Comparison of ENCODE assay signal across 19 mouse cellular contexts in genomic region chr13:25067183-25067582, GRCm38 (mm10). TPM values are rescaled to one million over a fixed set of nuclear protein-coding genes. Genes with fewer than 3 reads are reported as not detected.
"Had no signal": no experiment of that assay in that cellular context is flagged by ENCODE, and none has a peak within 500 bp of the region (broad histone marks: within the 10 kb centered on the region; RNA-seq: fewer than 3 reads in every experiment).

No protein-coding gene starts in this region.

- H3K27ac ChIP-seq: midbrain, embryonic 10.5 days; midbrain, embryonic 13.5 days; midbrain, embryonic 15.5 days; neural tube, embryonic 13.5 days; neural tube, embryonic 15.5 days had no signal

- H3K27me3 ChIP-seq: midbrain, embryonic 13.5 days; midbrain, embryonic 15.5 days; neural tube, embryonic 13.5 days; neural tube, embryonic 15.5 days had no signal

- H3K9ac ChIP-seq: lung, embryonic 14.5 days; midbrain, embryonic 13.5 days; midbrain, embryonic 15.5 days; neural tube, embryonic 13.5 days; neural tube, embryonic 15.5 days had no signal

- H3K4me2 ChIP-seq: lung, embryonic 14.5 days; midbrain, embryonic 13.5 days; midbrain, embryonic 15.5 days; neural tube, embryonic 13.5 days; neural tube, embryonic 15.5 days had no signal

- H3K9me3 ChIP-seq: midbrain, embryonic 10.5 days; midbrain, embryonic 13.5 days; midbrain, embryonic 15.5 days; neural tube, embryonic 13.5 days; neural tube, embryonic 15.5 days had no signal

- DNase-seq: lung, adult 18-20 months; lung, embryonic 14.5 days; lung, postnatal 10 days; lung, postnatal 4 days; retina, postnatal 1 day; right cerebral cortex, adult 18-20 months; right cerebral cortex, postnatal 25 days; right cerebral cortex, postnatal 4 days; spleen, adult 18-20 months; thymus, adult 18-20 months; thymus, postnatal 14 days; thymus, postnatal 36 days had no signal

- H3K4me1 ChIP-seq: midbrain, embryonic 10.5 days; midbrain, embryonic 13.5 days; midbrain, embryonic 15.5 days; neural tube, embryonic 13.5 days; neural tube, embryonic 15.5 days had no signal

- ATAC-seq: midbrain, embryonic 13.5 days; midbrain, embryonic 15.5 days had no signal

- H3K36me3 ChIP-seq: midbrain, embryonic 10.5 days; midbrain, embryonic 13.5 days; midbrain, embryonic 15.5 days; neural tube, embryonic 13.5 days; neural tube, embryonic 15.5 days had no signal

- H3K4me3 ChIP-seq: midbrain, embryonic 10.5 days; midbrain, embryonic 13.5 days; midbrain, embryonic 15.5 days; myocyte; neural tube, embryonic 13.5 days; neural tube, embryonic 15.5 days had no signal

RNA-seq across cellular contexts. Expression of gene Dcdc2a, which starts 11.4 kb away (rescaled TPM):
- polyA plus RNA-seq: small intestine, adult 2 months had no signal
